Comparison of ENCODE assay signal across 21 mouse cellular contexts in genomic region chr8:47833944-47834343, GRCm38 (mm10). TPM values are rescaled to one million over a fixed set of nuclear protein-coding genes. Genes with fewer than 3 reads are reported as not detected.
"Had no signal": no experiment of that assay in that cellular context is flagged by ENCODE, and none has a peak within 500 bp of the region (broad histone marks: within the 10 kb centered on the region; RNA-seq: fewer than 3 reads in every experiment).

No protein-coding gene starts in this region.

- H3K27me3 ChIP-seq: limb, embryonic 12.5 days; midbrain, embryonic 15.5 days; neural tube, embryonic 13.5 days had no signal

- H3K27ac ChIP-seq: limb, embryonic 12.5 days; liver, embryonic 14.5 days; midbrain, embryonic 10.5 days; midbrain, embryonic 15.5 days; neural tube, embryonic 13.5 days; stomach, postnatal 0 days had no signal

- H3K9me3 ChIP-seq: limb, embryonic 12.5 days; midbrain, embryonic 10.5 days; midbrain, embryonic 15.5 days; neural tube, embryonic 13.5 days had no signal

- H3K9ac ChIP-seq: limb, embryonic 12.5 days; liver, embryonic 14.5 days; midbrain, embryonic 15.5 days; neural tube, embryonic 13.5 days had no signal

- H3K4me2 ChIP-seq: limb, embryonic 12.5 days; midbrain, embryonic 15.5 days; neural tube, embryonic 13.5 days had no signal

- H3K4me3 ChIP-seq: limb, embryonic 12.5 days; midbrain, embryonic 10.5 days; midbrain, embryonic 15.5 days; neural tube, embryonic 13.5 days had no signal

- ATAC-seq: intestine, postnatal 0 days; midbrain, embryonic 15.5 days had no signal

- H3K4me1 ChIP-seq: midbrain, embryonic 15.5 days; neural tube, embryonic 13.5 days had no signal

- DNase-seq: kidney, adult 8-10 months; kidney, postnatal 14 days; layer of hippocampus, adult 9-11 months; layer of hippocampus, postnatal 36 days; lung, adult 18-20 months; right cerebral cortex, adult 18-20 months; right cerebral cortex, postnatal 25 days; thymus, adult 2 months; thymus, postnatal 25 days had no signal

- H3K36me3 ChIP-seq: midbrain, embryonic 15.5 days had no signal

RNA-seq across cellular contexts. Expression of gene Cldn22, which starts 9.7 kb away (rescaled TPM):
- total RNA-seq: liver, adult 2 months had no signal
- polyA plus RNA-seq: intestine, postnatal 0 days; limb, embryonic 12.5 days; liver, adult 2 months; liver, embryonic 14.5 days; lung, embryonic 16.5 days; midbrain, embryonic 10.5 days; midbrain, embryonic 15.5 days; neural tube, embryonic 13.5 days; stomach, postnatal 0 days had no signal

RNA-seq across cellular contexts. Expression of gene Cldn24, which starts 12.0 kb away (rescaled TPM):
- total RNA-seq: layer of hippocampus, postnatal 36 days; left cerebral cortex, adult 8-10 months; left cerebral cortex, postnatal 25 days; liver, adult 2 months had no signal
- polyA plus RNA-seq: intestine, postnatal 0 days; limb, embryonic 12.5 days; liver, adult 2 months; liver, embryonic 14.5 days; lung, embryonic 16.5 days; midbrain, embryonic 10.5 days; midbrain, embryonic 15.5 days; neural tube, embryonic 13.5 days; stomach, postnatal 0 days; thymus, adult 2 months; urinary bladder, adult 2 months had no signal
